Mouse (Mus musculus) ES-CJ7 (cell line): ENCODE data around the gene Rasgef1b.
A peak's percentile ranks its signal among the peaks of the same experiment; 100 is the strongest.

Source experiments
- DNase-seq: peaks from one replicate; pipeline ENCODE4 v3.0.0; 2011; ENCODE audit warnings: low read depth, low spot score

Rasgef1b gene

GRCm38 (mm10) chr5:99728649-99729212 is at the start of gene Rasgef1b:
Rasgef1b (minus strand) TSS chr5:99729065.
- peak; percentile 69 for DNase-seq

- no peak for DNase-seq
These were observed 46.5 kb upstream of the Rasgef1b start for GRCm38 (mm10) chr5:99775342-99775741.

- DNase-seq = no peak
These were observed 44.4 kb upstream of the Rasgef1b start for GRCm38 (mm10) chr5:99773265-99773664.

GRCm38 (mm10) chr5:99764246-99764645 is 35.4 kb upstream of the Rasgef1b start:
- DNase-seq = no peak

DNA sequence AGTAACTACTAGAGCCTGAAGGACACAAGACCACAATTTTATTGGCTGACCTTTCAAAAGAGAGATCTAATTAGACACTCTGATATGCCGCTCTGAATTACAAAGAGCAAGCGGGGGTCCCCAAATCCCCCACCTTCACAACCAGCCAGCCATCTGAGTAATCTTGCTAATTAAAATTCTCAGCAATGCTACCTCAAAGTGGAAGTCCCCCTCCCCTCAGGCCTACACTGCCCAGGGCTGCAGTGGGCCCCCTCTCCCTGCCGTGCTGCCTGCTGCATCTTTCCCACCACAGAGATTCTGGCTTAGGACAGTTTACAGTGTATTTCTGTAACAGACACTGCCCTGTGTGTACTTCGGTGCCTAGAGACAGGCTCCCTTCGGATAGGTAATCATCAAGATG is 30.0 kb upstream of the Rasgef1b start:
- no peak for DNase-seq

GRCm38 (mm10) chr5:99753843-99754242 is 25.0 kb upstream of the Rasgef1b start:
- DNase-seq = no peak

DNA sequence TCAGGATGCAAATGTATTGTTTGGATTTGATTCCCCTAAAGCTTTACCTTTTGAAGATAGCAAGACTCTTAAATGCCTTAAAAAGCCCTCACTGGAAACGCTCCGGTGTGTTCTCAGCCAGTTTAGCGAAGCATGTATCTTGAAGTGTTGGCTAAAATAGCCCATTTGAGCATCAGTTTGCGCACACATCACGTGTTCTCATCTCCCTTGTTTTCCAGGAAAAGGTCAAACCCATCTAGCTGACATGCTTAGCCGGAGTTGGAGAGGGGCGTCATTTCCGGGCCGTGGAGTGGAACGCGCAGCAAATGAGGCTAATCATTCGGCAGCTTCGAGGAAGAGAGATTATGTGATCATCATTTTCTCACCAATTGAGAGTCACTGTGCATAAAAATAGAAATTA is 24.5 kb upstream of the Rasgef1b start:
- DNase-seq = no peak

- no peak for DNase-seq
These were observed 23.9 kb upstream of the Rasgef1b start for GRCm38 (mm10) chr5:99752670-99753231.

GRCm38 (mm10) chr5:99748417-99748816 is 19.6 kb upstream of the Rasgef1b start:
- DNase-seq = no peak

DNA sequence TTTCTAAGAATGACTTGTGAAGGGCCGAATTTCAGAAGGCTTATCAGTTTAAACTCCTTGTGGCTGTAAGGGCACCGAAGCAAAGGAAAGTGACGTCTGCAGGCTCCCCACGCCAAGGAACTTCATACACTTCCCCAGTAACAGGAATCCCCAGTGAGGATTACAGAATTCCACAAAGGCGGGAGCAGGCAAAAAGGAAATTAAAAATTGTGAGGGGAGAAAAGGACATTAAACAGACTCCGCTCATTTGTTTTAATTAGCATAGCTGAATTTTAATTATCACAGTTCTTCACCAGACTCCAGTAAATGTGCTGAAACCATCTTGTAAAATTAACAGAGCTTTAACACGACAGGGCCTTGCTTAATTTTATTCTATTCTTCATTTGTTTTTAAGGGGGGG is 17.2 kb upstream of the Rasgef1b start:
- DNase-seq = no peak

DNA sequence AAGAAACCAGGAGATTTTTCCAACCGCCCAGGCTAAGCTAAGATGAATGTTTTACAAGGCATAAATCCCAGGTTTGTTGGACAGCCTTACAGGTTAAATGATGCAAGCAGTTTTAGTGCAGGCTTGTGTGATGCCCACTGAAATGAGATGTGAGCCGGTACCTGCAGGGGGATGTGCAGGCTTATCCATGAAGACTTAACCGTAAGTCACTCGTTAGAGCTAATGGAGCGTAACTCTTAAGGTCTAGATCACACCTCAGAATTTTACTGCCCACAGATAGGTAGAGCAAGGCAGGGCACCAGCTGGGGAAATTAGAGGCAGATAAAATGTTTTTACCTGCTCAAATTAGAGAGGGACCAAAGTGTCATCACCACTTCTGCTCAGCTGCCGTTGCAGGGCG is 14.0 kb upstream of the Rasgef1b start:
- no peak for DNase-seq

- DNase-seq = no peak
These were observed 13.2 kb upstream of the Rasgef1b start for GRCm38 (mm10) chr5:99742056-99742455.

DNA sequence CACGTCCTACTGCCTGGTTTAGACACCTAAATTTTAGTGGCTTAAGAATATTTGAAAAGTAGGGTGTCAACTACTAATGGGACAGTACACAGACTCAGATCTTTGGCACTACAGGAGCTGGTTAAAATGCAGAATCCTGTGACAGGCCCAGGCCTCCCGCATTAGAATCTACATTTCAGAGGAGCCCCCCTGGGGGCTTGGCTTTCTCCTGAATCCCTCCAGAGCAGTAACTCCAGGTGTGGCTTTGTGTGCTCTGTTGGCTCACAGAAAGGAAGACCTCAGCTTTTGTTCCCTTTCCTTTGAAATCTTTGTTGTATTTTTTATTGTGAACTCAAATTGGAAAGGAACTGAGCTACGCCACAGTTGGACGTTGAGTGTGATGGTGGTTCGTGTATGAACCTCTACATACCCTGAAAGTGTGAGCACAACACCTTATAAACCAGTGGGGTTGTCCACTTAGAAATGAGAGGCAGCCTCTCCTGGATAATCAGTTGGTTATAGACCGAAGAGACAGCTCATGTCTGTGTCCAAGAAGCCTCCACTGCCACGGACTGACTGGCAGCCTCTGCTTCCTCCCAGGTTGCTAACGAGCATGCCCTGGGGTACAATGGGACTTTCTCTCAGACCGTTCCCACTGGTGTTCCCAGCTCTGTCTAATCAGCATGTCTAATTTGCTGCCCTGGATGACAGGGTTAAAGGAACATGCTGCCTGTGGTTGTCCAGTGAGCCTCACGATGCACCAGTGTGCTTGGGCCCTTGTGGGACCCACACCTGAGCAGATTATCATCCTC is 9.3 kb upstream of the Rasgef1b start:
- peak; percentile 68 for DNase-seq

- no peak for DNase-seq
These were observed 1.1 kb upstream of the Rasgef1b start for GRCm38 (mm10) chr5:99729931-99730330.

GRCm38 (mm10) chr5:99729361-99729882 is 557 bp upstream of the Rasgef1b start:
- peak; percentile 68 for DNase-seq

- DNase-seq = peak; percentile 35
These were observed 826 bp downstream of the Rasgef1b start for GRCm38 (mm10) chr5:99728027-99728451.

- no peak for DNase-seq
These were observed 4.9 kb downstream of the Rasgef1b start for GRCm38 (mm10) chr5:99723941-99724340.

DNA sequence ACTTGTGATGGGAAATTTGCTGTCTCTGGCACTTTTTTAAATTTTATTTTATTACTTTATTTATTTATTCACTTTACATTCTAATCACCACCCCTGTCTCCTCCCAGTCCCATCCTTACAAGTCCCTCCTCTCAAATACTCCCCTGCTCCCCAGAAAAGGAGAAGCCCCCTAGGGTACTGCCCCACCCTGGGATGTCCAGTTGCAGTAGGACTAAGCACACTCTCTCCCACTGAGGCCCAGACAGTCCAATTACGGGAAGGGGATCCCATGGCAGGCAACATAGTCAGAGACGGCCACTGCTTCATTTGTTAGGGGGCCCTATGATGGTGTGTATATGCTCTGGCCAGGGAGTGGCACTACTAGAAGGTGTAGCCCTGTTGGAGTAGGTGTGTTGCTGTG is 6.6 kb downstream of the Rasgef1b start:
- DNase-seq = no peak

GRCm38 (mm10) chr5:99720554-99720953 is 8.3 kb downstream of the Rasgef1b start:
- no peak for DNase-seq

DNA sequence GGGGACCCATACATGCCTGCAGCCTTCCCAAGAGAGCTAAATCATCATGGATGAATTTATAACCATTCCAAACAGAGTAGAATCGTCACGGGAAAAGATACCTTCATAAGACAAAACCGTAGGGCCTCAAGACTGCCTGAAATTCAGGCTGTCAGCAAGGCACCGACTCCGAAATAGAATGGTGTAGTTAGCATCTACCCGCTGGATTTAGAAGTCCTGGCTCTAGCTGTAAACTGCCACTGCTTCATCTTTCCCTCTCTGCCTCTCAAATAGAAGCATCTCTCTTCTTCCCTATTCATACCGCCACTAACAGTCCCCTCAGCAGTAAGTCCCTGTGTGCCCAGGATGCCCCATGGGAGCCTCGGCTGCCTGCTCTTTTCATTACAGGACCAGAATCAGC is 10.9 kb downstream of the Rasgef1b start:
- DNase-seq = no peak

DNA sequence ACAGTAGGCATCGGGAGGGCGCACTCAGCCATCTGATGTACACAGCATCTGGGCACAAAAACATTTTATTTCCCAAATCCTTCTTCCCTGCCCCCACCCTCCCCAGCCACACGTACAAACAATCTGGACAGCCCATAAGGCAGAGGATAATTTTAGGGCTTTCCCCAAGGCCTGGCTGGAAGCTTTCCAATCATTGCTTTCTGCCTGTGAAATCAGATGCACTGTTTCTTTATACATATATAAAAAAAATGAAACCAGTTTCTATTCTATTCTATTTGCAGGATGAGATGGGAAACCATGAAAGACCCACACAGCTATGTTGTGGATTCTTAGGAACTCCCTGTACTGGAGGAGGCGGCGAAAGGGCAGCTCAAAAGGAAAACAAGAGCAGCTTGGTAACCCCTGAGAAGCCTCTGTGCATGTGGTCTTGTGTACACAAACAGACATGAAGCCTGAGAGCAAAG is 13.6 kb downstream of the Rasgef1b start:
- no peak for DNase-seq

- DNase-seq = no peak
These were observed 16.9 kb downstream of the Rasgef1b start for GRCm38 (mm10) chr5:99711947-99712346.

DNA sequence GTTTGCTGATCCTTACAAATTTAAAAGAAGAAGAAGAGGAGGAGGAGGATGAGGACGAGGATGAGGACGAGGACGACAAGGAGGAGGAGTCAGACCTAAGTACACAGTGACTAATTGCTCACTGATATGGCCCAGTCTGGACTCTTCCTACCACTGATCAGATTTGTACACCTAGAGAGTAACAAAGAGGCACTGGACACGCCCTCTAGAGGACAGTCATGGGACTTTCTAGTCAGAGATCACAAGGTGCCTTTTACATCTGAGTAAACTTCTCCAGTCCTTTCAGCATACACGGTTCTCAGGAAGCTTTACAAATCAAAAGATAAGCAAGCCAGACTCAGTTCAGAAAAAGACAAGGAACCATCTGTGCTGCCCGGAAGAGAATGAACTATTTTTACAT is 20.2 kb downstream of the Rasgef1b start:
- DNase-seq = peak; percentile 54
